Mouse (Mus musculus) adrenal gland, adult 18-20 months (tissue): ENCODE data around the gene Ptk7. TPM values are rescaled to one million over a fixed set of nuclear protein-coding genes. Genes with fewer than 3 reads are reported as not detected.

ENCODE experiments used
- DNase-seq, 2 experiments: peaks; one replicate each; pipeline ENCODE4 v3.0.0; 2021 to 2022; ENCODE audit warnings: low spot score in 2 of 2
- total RNA-seq, 2 experiments: library from RNA; stranded (reverse); gene quantifications; 1 replicate in 1 of 2; 2 replicates in 1 of 2; pipeline ENCODE4 v1.2.3; 2021

Gene Ptk7
- total RNA-seq, 2 experiments from 2014 or later: 2.7 to 5.8 TPM

DNA sequence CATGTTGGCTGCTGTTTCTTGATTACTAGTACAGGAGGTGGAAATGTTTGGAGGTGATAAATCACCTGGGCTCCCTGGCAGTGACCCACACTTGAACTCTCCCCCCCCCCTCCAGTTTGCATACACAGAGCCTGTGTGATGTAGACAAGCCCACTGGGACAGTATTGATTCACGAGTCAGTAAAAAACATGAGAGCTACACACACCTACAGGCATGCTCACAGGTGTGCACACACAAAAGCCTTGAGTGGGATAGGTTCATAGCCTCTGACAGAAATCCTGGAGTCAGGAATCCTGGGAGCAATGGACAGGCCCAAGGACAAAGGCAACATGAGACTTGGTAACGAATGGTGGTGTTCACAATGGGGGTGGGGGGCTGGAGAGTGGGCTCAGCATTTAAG lies 17.1 kb downstream of the Ptk7 start:
- DNase-seq: no peak

DNA sequence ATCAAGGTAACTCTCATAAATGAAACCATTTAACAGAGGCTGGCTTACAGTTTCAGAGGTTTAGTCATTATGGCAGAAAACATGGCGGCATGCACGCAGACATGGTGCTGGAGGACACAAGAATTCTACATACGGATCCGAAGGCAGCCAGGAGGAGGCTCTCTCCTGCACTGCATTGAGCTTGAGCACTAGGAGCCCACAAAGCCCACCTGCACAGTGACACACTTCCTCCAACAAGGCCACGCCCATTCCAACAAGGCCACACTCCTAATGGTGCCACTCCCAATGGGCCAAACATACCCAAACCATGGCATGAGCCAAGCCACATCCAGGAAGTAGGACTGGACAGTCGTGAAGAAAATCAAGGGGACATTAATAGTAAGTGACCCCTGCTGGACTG lies 18.0 kb downstream of the Ptk7 start:
- no peak for DNase-seq

DNA sequence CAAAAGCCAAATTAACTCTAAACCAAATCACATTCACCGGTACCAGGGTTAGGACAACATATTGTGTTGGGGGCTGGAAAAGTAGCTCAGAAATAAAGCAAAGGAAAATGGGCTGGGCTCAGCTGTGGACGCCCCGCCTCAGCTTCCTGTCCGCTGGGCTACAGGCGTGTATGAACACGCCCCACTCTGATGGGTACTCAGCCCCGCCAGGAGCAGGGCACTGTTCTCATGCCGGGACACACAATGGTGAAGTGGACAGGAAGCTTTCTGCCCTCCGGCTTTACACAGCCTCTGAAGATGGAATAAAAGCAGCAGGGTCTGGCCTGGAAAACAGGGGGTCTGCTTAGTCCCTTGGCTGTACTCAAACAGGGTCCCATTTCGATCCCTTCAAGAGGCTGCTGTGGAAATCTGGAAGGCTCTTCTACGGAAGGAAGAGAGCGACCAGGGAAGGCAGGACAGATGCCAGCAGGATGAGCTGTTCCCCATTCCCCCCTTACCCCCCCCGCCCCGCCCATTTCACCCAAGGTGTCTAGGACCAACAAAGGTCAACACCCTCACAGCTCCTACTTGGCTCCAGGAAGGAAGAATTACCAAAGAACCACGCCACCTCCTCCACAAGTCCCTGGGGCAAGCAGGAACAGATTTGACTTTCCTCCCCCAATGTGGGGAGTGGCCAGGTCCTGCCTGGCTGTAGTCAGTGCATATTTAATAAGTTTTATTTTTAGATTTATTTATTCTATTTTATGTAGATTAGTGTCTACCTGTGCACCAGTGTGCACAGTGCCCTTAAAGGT lies 19.4 kb downstream of the Ptk7 start:
- DNase-seq: no peak

DNA sequence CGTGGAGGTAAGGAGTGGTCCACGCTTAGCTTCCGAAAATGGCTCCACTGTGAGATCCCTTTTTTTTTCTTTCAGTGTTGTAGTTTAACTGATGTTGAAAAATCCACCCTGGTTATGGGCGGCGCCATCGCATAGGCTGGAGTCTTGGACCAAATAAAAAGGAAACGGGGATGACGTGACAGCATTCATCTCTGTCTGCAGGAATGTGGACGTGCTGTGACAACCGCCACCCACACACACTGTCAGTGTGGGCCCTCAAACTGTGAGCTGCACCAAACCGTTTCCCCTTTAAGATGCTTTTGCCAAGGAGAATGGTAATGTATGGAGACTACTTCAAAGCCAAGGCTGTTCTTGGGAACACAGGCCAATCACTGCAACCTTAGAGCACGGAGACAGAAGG lies 23.3 kb downstream of the Ptk7 start:
- no peak for DNase-seq

DNA sequence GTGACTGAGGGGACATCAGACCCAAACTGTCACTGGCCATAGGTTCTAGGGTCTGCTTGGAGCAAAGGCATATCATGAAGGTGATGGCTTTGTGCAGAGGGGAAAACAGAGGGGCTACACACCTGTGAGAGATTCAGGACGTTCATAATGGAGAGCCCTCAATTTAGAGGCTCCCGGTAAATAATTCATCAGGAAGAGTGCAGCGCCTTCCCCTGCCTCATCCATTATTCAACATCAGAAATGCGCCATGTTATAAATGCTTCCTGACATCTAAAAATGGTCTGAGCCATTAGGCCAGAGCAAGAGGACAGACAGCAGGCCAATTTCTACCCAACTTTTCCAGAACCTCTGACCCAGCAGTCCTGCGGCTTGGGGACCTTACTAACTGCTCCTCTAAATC lies 24.2 kb downstream of the Ptk7 start:
- DNase-seq: no peak

DNA sequence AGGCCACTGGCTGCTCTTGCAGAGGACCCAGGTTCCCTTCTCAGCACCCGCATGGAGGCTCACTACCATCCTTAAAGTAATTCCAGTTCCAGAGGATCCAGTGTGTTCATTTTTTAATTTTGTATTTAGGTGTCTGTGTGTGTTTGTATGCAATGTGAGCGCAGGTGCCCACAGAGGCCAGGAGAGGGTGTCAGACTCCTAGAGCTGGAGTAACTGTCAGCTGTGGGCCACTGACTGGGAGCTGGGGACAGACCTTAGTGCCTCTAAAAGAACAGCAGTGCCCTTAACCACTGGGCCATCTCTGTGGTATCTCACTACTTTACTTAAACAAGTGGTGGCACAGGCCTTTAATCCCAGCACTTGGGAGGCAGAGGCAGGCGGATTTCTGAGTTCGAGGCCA lies 26.1 kb downstream of the Ptk7 start:
- DNase-seq: no peak

DNA sequence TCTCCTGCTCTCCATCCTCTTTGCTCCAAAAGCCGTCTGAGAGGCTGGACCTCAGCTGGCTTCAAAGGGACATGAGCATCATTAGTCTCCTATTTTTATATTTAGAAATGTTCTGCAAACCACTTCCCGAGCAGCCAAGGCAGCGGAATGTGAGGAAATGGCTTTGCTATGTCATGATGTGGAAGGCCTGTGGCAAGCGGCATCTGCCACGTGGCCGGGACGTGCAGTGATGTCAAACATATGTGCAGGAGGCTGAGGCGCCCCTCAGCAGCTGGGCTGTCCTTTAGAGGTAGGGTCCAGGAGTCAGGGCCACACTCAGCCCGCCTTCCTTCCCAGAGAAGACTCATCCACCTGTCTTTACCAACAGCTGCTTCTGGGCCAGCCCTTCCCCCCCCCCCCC lies 27.1 kb downstream of the Ptk7 start:
- DNase-seq: no peak

DNA sequence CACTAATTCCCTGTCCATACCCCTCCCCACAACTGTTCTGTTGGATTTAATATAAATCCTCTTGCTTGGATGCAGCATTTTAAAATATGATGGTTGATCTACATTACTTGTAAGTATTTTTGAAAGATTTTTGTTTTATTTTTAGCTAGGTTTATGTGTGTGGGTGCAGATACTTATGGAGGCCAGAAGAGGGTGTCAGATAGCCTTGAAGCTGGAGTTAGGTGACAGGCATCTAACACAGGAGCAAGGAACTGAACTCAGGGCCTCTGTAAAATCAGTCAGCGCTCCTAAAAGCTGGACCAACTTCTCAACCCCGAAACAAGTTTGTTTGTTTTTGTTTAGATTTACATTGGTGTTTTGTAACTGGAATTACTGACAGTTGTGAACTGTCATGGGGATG lies 28.7 kb downstream of the Ptk7 start:
- DNase-seq: no peak

DNA sequence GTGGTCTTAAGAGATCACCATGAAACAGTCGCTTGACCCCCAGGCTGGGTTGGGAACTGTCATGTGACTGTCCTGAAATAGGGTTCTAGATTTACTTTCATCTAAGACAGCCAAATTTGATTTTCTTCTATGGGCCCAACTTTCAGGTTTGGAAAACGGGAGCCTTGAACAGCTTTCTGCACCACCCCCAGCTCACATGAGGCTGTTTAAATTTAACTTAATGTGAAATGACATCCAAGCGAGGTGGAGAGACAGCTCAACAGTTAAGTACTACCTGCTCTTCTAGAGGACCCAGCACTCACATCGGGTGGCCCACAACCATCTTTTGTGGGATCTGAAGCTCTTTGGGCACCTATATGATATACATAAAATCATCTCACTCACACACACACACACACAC lies 30.3 kb downstream of the Ptk7 start:
- DNase-seq: no peak

DNA sequence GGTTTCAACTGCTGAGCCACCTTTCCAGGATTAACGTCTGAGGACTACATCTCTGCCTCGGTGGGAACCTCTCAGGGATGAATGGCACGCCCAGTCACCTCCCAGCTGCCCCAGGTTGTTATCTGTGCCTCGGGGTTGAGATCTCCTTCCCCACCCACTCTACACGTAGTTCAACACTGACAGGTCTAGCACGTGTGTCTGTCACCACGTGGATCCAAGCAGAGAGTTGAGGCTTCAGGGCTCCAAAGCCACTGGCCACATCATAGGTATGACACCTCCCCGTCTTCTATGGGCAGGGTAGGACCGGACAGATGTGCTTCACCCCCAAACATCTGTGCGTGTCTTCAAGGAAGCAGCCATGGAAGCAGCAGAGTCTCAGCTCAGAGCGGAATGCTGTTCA lies 31.3 kb downstream of the Ptk7 start:
- DNase-seq: no peak

DNA sequence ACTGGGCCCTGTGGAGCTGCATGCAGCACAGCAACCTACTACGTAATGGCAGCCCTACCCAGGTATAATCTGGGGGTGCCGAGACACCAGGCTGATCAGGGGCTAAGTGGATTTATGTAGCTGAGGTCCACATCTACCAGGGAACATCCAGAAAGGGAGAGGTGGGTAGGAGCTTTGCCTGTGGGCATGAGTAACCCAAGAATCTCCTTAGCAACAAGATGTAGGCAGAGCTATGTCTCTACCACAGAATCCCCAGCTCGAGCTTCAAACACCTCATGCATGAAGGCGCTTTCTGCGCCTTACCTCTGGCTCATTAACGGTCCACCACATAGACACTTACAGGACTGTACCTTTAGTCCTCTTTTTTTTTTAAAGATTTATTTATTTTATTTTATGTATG lies 34.0 kb downstream of the Ptk7 start:
- DNase-seq: no peak

DNA sequence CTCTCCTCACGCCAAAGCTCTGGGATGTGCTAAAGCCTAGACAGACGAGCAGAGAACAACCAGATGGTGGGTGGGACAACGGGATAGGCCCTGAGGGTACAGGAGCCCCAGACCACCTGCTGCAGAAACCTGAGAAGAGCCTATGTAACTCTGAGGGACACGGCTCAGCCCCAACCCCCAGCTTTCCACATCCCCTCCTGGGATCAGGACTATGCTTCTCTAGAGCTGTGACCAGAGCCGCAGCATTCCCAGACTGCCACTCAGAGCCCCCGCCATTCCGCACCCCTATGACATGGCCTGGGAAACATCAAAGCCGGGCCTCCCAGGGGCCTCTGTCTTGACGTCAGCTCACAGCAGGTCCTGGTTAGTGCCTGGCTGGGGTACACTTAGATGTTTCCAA lies 34.7 kb downstream of the Ptk7 start:
- no peak for DNase-seq

DNA sequence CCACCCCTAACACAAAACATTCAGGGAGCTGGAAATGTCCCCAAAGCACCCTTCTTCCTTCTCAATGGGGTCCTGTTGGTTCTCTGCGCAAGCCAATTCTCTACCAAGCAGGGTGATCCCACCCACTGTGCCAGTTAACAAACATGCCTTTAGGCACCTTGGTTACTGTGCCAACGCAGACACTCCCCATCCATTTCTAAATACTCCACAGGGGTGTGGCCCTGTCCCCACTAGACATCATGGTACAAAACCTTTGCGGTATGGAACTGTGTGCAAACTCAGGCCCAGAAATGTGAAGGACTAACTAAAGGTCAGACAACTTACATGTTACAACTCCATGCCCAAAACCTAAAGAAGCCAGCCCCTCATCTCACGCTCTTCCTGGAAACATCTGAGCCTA lies 36.2 kb downstream of the Ptk7 start:
- DNase-seq: no peak

DNA sequence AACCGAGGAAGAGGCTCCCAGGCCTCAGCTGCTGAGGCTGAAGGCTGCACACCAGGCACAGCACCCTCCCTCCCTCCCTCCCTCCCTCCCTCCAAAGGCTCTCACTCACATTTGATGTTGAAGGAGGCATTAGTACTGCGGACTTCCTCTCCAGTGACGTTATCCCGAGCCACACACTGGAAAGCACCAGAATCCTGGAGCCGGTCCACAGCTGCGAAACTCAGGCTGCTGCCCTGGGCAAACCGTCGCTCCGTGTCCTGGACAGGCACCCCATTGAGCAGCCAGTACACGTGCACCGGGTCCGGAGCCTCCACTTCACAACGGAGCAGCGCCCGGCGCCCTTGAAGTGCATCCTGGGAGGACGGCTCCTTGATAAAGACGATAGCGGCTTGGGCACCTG lies 37.9 kb downstream of the Ptk7 start:
- DNase-seq: no peak

DNA sequence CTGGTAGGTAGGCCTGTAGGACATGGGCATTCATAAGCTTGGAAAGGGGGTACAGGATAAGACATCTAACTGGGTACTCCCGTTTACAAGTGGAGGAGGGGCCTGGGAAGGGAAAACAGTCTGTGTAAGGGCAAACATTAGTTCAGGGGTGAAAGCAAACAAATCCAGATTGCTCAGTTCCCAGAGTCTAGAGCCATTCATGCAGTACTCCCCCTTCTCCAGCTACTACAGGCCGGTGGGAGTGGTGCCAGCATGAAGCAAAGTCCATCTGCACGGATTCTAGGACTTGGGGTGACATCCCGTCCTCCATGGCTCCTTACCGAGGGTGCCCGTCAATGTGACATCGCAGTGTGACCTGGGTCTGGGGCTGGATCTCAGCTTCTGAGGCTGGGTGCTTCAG lies 38.9 kb downstream of the Ptk7 start:
- no peak for DNase-seq

DNA sequence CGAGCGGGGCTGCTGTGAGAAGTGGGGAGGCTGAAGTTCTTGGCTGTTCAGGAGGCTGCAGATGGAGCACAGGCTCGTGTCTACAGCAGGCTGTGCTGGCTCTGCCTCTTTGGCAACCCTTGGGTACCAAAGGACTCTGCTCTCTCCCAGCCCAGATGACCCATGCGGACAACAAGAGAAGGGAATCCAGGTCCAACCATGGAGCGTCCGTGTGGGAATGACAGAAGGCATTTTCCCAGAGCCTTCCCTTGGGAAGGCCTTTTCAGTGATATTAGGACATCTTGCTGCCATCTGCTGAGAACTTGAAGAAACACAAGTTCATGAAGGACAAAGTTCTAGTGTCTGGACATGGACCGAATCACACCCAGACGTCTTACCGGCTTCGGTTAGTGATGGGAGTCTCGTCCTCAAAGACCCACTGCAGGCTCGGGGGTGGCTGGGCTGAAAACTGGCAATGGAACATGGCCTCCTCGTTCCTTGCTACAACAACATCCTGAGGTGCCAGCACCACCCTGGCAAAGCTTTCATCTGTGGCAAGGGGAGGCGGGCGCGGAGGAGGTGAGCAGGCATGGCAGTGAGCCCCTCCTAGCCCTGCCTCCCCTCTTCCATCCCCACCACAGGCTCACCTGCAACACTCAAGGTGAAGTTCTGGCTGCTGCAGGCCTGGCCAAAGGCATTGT lies 39.5 kb downstream of the Ptk7 start:
- DNase-seq: no peak

DNA sequence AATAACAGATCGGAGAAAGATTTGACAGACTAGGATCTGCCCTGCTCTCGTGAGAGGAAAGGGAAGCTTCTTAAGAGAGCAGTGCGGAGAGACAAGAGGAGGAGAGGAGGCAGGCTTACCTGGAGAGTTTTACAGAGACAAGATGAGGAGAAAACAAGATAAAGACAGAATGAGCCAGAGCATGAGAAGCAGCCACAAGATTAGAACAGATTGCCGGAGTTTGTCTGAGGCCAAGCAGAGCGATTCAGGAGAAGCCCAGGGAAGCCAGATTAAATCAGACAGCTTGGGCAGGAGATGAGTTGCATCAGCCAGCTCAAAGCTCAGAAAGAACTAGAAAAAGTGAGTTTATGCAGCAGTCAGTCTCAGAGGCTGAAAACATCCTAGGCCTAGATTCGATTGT lies 40.4 kb downstream of the Ptk7 start:
- no peak for DNase-seq

DNA sequence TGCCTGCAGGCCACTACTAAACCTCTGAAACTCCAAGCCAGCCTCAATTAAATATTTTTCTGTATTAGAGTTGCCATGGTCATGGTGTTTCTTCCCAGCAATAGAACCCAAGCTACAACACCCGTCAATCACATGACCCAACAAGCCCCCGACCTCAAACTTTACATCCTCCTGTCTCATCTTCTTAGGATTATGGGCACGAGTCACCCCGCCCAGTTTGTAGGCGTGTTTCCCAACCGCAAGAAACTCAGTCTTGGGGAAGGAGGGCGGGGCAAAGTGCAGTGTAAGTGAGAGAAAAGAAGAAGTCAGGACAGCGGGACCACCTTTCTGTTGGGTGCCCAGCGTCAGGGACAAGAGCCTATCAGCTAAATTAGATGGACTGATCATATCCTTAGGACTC lies 41.1 kb downstream of the Ptk7 start:
- no peak for DNase-seq

DNA sequence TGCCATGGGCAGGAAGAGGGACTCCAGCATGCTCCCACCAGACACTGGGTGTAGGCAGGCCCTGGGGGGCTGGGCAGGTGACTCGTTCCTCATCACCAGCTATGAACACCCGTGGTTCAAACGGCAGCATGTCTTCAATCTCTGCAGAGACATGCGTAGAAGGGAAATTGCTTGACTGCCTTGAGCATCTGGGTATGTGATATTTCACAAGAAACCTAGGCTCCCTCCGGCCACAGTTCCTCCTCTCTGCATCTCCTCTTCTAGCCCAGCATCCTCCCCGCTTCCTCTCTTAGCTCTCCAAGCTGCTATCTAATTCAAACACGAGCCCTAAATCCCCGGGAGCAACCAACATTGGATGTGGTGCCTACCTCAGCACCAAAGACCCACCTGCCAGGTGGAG lies 43.0 kb downstream of the Ptk7 start:
- no peak for DNase-seq

DNA sequence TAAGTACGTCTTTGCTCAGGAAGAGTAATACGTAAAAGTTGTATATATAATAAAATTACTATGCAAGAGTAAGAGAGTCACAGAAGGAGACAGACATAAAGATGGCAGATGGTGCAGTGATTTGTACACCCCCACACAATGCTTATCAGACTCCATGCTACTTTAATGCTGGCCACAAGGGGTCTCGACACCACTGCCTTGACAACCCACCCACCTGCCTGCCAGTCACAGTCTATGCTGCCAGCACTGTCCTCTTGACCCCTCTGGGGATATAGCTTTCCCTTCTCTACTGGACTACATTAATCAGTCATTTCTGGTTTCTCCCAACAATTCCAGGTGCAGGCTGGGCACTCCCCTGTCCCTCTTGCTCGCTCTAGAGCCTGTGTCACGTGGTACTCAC lies 50.7 kb downstream of the Ptk7 start:
- DNase-seq: no peak

DNA sequence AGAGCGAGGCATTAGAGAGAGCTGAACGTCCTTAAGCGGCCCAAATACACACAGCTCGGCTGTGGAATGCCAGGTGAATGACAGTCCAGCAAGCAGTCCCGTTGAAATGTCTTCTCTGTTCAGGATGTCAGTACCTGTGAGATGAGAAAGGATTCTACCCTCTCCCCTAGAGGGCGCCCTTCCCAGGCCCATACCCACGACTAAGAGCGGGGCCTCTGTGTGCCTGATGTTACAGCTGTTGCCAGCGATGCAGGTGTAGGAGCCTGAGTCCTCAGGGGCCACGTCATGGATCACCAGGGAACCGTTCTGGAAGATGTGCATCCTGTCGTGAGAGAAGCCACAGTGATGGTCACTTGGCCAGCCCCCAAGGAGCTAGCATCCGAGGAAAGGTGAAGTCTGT lies 53.2 kb downstream of the Ptk7 start:
- no peak for DNase-seq

DNA sequence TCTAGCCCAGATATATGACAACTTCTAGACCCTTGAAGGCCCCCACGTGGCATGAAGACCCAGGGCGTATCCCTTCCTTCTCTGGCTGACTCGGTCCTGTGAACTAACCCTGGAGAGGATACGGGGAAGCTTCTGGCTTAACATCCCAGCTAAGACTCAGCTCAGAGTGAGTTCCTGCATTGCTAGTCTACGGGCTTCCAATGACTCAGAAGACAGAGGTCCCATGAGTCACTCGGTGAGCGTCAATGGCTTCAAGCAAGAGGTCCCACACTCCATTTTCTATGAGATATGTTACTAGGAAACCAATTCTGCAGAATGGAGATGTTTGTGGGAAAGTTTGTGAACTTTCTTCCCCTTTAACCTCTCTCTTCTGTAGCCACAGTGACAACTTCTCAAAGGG lies 54.8 kb downstream of the Ptk7 start:
- DNase-seq: no peak

DNA sequence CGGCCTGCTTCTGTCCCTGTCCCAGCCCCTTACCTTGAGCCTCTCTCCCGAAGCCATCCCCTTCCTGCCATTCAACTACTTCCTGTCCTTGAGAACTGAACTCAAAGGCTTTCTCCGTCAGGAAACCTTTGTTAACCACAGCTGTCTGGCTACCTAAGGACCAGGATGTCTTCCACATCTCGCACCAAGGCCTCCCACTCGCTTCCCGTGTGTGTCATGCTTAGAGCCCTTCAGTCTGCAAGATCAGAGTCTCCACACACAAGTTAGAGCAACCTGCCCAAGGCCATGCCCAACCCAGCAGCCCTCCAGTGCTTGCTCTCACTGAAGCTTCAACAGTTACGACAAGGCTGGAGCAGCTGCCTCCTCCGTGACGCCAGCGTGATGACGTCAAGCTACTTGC lies 58.3 kb downstream of the Ptk7 start:
- no peak for DNase-seq
